Mouse (Mus musculus) leukemia stem cell, adult 10-12 weeks (primary cell): ENCODE measurements around the gene Hmgb3. TPM values are rescaled to one million over a fixed set of nuclear protein-coding genes. Genes with fewer than 3 reads are reported as not detected.

Source experiments
- polyA plus RNA-seq: library from polyadenylated mRNA; stranded (reverse); fragments of >175 nt; gene quantifications from 2 replicates; pipeline ENCODE4 v1.2.3, GENCODE M21; 2012; ENCODE audit warnings: low replicate concordance

Hmgb3 gene
- 218 and 267 TPM in 2 replicates for polyA plus RNA-seq

DNA sequence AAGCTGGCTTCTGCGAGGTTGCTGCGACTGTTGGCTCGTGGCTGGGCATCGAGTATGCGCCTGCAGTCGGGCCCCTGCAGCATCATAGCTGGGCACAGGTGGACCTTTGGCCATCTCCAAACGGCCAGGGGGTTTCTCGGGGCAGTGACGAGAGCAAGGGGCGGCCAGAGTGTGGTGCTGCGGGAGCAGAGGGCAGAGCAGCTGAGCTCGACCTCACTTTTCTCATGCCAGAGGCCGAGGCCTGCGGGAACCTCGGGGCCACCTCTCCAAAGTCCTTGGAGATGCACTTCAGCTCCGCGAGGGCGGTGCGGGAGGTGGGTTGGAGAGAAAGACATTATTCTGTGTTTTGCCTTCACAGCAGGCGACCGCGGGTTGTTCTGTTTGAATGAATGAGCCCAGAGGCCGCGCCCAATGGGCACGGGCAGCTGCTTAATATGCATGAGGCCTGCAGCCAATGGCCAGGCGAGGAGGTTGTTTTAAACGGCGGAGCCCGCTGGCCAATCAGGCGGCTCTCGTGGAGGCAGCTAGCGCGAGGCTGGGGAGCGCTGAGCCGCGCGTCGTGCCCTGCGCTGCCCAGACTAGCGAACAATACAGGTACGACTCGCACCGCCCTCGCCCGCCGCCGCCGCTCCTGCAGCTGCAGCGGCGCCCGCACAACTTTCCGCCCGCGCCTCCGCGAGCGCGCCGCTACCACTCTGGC lies at the start of gene Hmgb3:
Gene Hmgb3, plus strand, starts transcription at position 504 of the 700 bp plus-strand sequence.

Other genes with a start within 250 kb of the Hmgb3 start
- gene Mtmr1, start 191.2 kb upstream of the Hmgb3 start, polyA plus RNA-seq = 6.1 and 7.3 TPM in 2 replicates
- 1.0 and 4.0 TPM in 2 replicates for gene Cd99l2, start 63.1 kb upstream of the Hmgb3 start, polyA plus RNA-seq
- gene Gpr50, start 107.7 kb downstream of the Hmgb3 start, polyA plus RNA-seq = not detected in 2 replicates